Mouse (Mus musculus): Measurements from ENCODE around the gene Pcgf6. TPM values are rescaled to one million over a fixed set of nuclear protein-coding genes. Genes with fewer than 3 reads are reported as not detected.

Gene Pcgf6
- total RNA-seq (2014; rRNA removed) (26.3 and 29.2 TPM in 2 replicates), polyA plus RNA-seq (2015; fragmentation: Nextera tagmentation; extraction: Ambion mirVana) (21.8 and 23.6 TPM in 2 replicates)

- Histone ChIP-seq H3K9me3 (ENCODE audit: low read length) (no peaks in the 10 kb centered on the region), H3K4me2 (ENCODE audit: low read depth, low read length, poor library complexity, severe bottlenecking) (peak within 1 kb of the TSS; percentile 77), H3K4me1 (ENCODE audit: insufficient read depth, low read length) (peaks cover 4% of the 10 kb centered on the region; the same call in 1 of the 2 replicates), H3K4me3 (ENCODE audit: low read depth, low read length) (peak within 1 kb of the TSS; percentile 97), H3K27ac (ENCODE audit: low read depth, low read length) (peak within 1 kb of the TSS; percentile 92), H3K9ac (replicated peaks; ENCODE audit: low read length, poor library complexity, severe bottlenecking) (peak within 1 kb of the TSS; percentile 90), H3K36me3 (ENCODE audit: insufficient read depth, low read length) (peaks cover 14% of the 10 kb centered on the region), H3K27me3 (ENCODE audit: insufficient read depth, low read length) (no peaks in the 10 kb centered on the region; the same call in 1 of the 2 replicates)
- ATAC-seq (ENCODE audit: low FRiP score) (peak; percentile 91), DNase-seq (ENCODE audit: low spot score) (peak; percentile 89)
- TF ChIP-seq CTCF (IDR thresholded peaks at IDR 0.05): no peak; the same call in 1 of the 2 replicates
- under 1% methylated on average over 75 of the region's 75 CpGs for WGBS
These were observed at the start of gene Pcgf6 for GRCm38 (mm10) chr19:47050271-47051032. Pcgf6 (minus strand) TSS chr19:47050906.

GRCm38 (mm10) chr19:47090550-47091156 lies 39.9 kb upstream of the Pcgf6 start, which contains the start of the genes Usmg5 and Pdcd11:
Usmg5 (minus strand) TSS chr19:47090647.
Pdcd11 (plus strand) TSS chr19:47090768.
- peaks cover 17% of the 10 kb centered on the region for H3K36me3 ChIP-seq (ENCODE audit: insufficient read depth, low read length)
- peaks cover 8% of the 10 kb centered on the region for H3K4me1 ChIP-seq (ENCODE audit: insufficient read depth, low read length)
- TF ChIP-seq CTCF (IDR thresholded peaks at IDR 0.05): no peak
- peak within 1 kb of the TSS; percentile 93 for H3K27ac ChIP-seq (ENCODE audit: low read depth, low read length)
- peak within 1 kb of the TSS; percentile 86 for H3K4me3 ChIP-seq (ENCODE audit: low read depth, low read length)
- ATAC-seq (ENCODE audit: low FRiP score): peak; percentile 98
- peak; percentile 98 for DNase-seq (ENCODE audit: low spot score)
- H3K9ac ChIP-seq (replicated peaks; ENCODE audit: low read length, poor library complexity, severe bottlenecking): peak within 1 kb of the TSS; percentile 97
- H3K9me3 ChIP-seq (ENCODE audit: low read length): no peaks in the 10 kb centered on the region
- no peaks in the 10 kb centered on the region for H3K27me3 ChIP-seq (ENCODE audit: insufficient read depth, low read length)
- WGBS: under 1% methylated on average over 56 of the region's 56 CpGs
- peak within 1 kb of the TSS; percentile 84 for H3K4me2 ChIP-seq (ENCODE audit: low read depth, low read length, poor library complexity, severe bottlenecking)

GRCm38 (mm10) chr19:47089718-47090525 lies 39.2 kb upstream of the Pcgf6 start:
- Histone ChIP-seq H3K4me3 (ENCODE audit: low read depth, low read length) (peak overlapping the region; percentile 86), H3K27ac (ENCODE audit: low read depth, low read length) (peak overlapping the region; percentile 93), H3K9ac (replicated peaks; ENCODE audit: low read length, poor library complexity, severe bottlenecking) (peak overlapping the region; percentile 97), H3K9me3 (ENCODE audit: low read length) (no peaks in the 10 kb centered on the region), H3K36me3 (ENCODE audit: insufficient read depth, low read length) (peaks cover 16% of the 10 kb centered on the region), H3K4me2 (ENCODE audit: low read depth, low read length, poor library complexity, severe bottlenecking) (peak overlapping the region; percentile 84), H3K4me1 (ENCODE audit: insufficient read depth, low read length) (peaks cover 8% of the 10 kb centered on the region), H3K27me3 (ENCODE audit: insufficient read depth, low read length) (no peaks in the 10 kb centered on the region)
- ATAC-seq (ENCODE audit: low FRiP score): peak; percentile 62
- TF ChIP-seq CTCF (IDR thresholded peaks at IDR 0.05): no peak
- DNase-seq (ENCODE audit: low spot score): peak; percentile 1
- WGBS: 2% methylated on average over 36 of the region's 36 CpGs

- ATAC-seq (ENCODE audit: low FRiP score) (no peak), DNase-seq (ENCODE audit: low spot score) (no peak)
- H3K9me3 ChIP-seq (ENCODE audit: low read length): no peaks in the 10 kb centered on the region
- no peaks in the 10 kb centered on the region for H3K27me3 ChIP-seq (ENCODE audit: insufficient read depth, low read length)
- H3K27ac ChIP-seq (ENCODE audit: low read depth, low read length): no peak overlapping the region
- no peak overlapping the region for H3K9ac ChIP-seq (replicated peaks; ENCODE audit: low read length, poor library complexity, severe bottlenecking)
- H3K4me2 ChIP-seq (ENCODE audit: low read depth, low read length, poor library complexity, severe bottlenecking): no peak overlapping the region
- no peak overlapping the region for H3K4me3 ChIP-seq (ENCODE audit: low read depth, low read length)
- H3K4me1 ChIP-seq (ENCODE audit: insufficient read depth, low read length): peaks cover 8% of the 10 kb centered on the region
- WGBS: 86% methylated on average over 3 of the region's 3 CpGs
- TF ChIP-seq CTCF (IDR thresholded peaks at IDR 0.05): no peak
- peaks cover 25% of the 10 kb centered on the region for H3K36me3 ChIP-seq (ENCODE audit: insufficient read depth, low read length)
These were observed 37.5 kb upstream of the Pcgf6 start for GRCm38 (mm10) chr19:47088226-47088625.

GRCm38 (mm10) chr19:47067924-47068611 lies 17.4 kb upstream of the Pcgf6 start:
- Histone ChIP-seq H3K27me3 (ENCODE audit: insufficient read depth, low read length) (no peaks in the 10 kb centered on the region), H3K4me2 (ENCODE audit: low read depth, low read length, poor library complexity, severe bottlenecking) (peak overlapping the region; percentile 61), H3K9ac (replicated peaks; ENCODE audit: low read length, poor library complexity, severe bottlenecking) (peak overlapping the region; percentile 87), H3K27ac (ENCODE audit: low read depth, low read length) (peak overlapping the region; percentile 92), H3K36me3 (ENCODE audit: insufficient read depth, low read length) (no peaks in the 10 kb centered on the region), H3K9me3 (ENCODE audit: low read length) (no peaks in the 10 kb centered on the region), H3K4me1 (ENCODE audit: insufficient read depth, low read length) (no peaks in the 10 kb centered on the region), H3K4me3 (ENCODE audit: low read depth, low read length) (peak overlapping the region; percentile 98)
- DNase-seq (ENCODE audit: low spot score) (peak; percentile 89), ATAC-seq (ENCODE audit: low FRiP score) (peak; percentile 94)
- WGBS: under 1% methylated on average over 53 of the region's 72 CpGs
- peak; percentile 30 for TF ChIP-seq CTCF (IDR thresholded peaks at IDR 0.05)

All from midbrain, postnatal 0 days (tissue).